Mouse (Mus musculus) brain, embryonic 14.5 days (tissue): ENCODE measurements at regions not wholly inside any gene's neighbourhood (a gene's known extent, or its start where the extent isn't known, plus 50 kb on each side); places are given as distances from the start of the nearest gene placed in this dataset.

Experiments used
- CTCF ChIP-seq: fragments of 200-500 bp; IDR thresholded peaks from 2 replicates; pipeline ENCODE4 v1.5.1; 2012; ENCODE audit warnings: inconsistent platforms, mild to moderate bottlenecking, moderate library complexity, borderline replicate concordance; ENCODE audit not compliant: insufficient read depth, insufficient read length; ENCODE audit errors: extremely low read depth
- POLR2A ChIP-seq: fragments of 200-500 bp; IDR thresholded peaks from 2 replicates; pipeline ENCODE4 v1.6.1; 2012; ENCODE audit warnings: mild to moderate bottlenecking, inconsistent platforms, borderline replicate concordance; ENCODE audit not compliant: poor library complexity, insufficient read depth, insufficient read length, severe bottlenecking; ENCODE audit errors: extremely low read depth

- TF ChIP-seq CTCF: no peak
- TF ChIP-seq POLR2A: no peak
These were observed 136.6 kb upstream of the Rps6ka3 start for GRCm38 (mm10) chrX:159073533-159073932.
